Mouse (Mus musculus): ENCODE measurements around the gene Gpr107. TPM values are rescaled to one million over a fixed set of nuclear protein-coding genes. Genes with fewer than 3 reads are reported as not detected.

Gene Gpr107
- polyA plus RNA-seq, 1 experiment = 71.9 TPM

DNA sequence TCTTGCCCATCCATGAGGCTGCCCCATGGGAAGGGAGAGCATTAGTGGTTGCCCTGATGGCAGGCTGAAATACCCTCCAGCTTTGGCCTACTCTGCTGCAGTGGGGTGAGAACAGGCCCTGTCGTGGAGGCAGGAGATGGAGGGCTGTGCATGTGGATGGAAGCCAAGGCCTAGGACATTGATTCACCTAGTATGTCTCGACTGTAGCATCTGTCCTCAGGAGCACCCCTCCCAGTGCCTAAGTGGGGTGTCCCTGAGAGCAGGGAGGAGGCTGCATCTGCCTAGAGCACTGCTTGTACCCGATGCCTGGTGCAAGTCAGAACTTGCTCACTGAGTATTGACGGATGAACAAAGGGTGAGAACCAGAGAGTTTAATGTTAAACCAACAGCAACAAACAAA is 54.1 kb downstream of the Gpr107 start:
- H3K27me3 ChIP-seq (ENCODE audit: control insufficient read depth, insufficient read depth, low read length, poor library complexity, severe bottlenecking) = no peaks in the 10 kb centered on the region
- H3K9ac ChIP-seq (ENCODE audit: low read depth, poor library complexity, severe bottlenecking) = no peak overlapping the region
- H3K36me3 ChIP-seq (ENCODE audit: control insufficient read depth, insufficient read depth, low read length, poor library complexity, severe bottlenecking) = peaks cover 11% of the 10 kb centered on the region; the same call in 1 of the 2 replicates
- H3K9me3 ChIP-seq (replicated peaks; ENCODE audit: control insufficient read depth, insufficient read depth, low read length, poor library complexity, severe bottlenecking) = no peaks in the 10 kb centered on the region
- no peak overlapping the region for H3K4me3 ChIP-seq (ENCODE audit: low read depth, low read length)
- no peak overlapping the region for H3K27ac ChIP-seq (ENCODE audit: insufficient read depth, low read length)
- H3K4me1 ChIP-seq (ENCODE audit: control insufficient read depth, insufficient read depth, low read length) = no peaks in the 10 kb centered on the region
- TF ChIP-seq CTCF (IDR thresholded peaks at IDR 0.05; ENCODE audit: low read depth, low read length) = no peak
- no peak for TF ChIP-seq EP300 (IDR thresholded peaks at IDR 0.05; ENCODE audit: insufficient read depth, low read depth, low read length)
- no peak for TF ChIP-seq POLR2A (IDR thresholded peaks at IDR 0.05; ENCODE audit: insufficient read depth, low read length)

DNA sequence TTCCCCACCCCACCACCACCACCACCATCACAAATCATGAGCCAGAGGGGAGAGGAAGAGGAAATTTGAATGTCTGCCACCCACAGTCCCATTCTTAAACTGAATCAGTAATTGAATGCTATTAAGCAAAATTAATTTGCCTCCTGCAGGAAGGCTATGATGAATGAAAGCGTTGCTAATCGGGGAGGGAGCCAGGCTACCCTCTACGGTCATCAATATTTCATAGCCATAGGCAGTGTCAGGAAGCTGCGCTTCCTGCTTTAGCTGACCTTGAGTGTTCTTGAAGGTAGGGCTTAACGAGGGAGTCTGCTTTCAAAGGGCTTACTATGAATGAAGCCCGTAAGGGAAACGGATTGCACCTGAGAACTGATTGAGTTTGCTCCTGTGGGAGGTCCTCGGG is 54.8 kb downstream of the Gpr107 start:
- Histone ChIP-seq H3K4me3 (ENCODE audit: low read depth, low read length) (no peak overlapping the region), H3K4me1 (ENCODE audit: control insufficient read depth, insufficient read depth, low read length) (no peaks in the 10 kb centered on the region), H3K9me3 (replicated peaks; ENCODE audit: control insufficient read depth, insufficient read depth, low read length, poor library complexity, severe bottlenecking) (no peaks in the 10 kb centered on the region), H3K27ac (ENCODE audit: insufficient read depth, low read length) (no peak overlapping the region), H3K36me3 (ENCODE audit: control insufficient read depth, insufficient read depth, low read length, poor library complexity, severe bottlenecking) (peaks cover 11% of the 10 kb centered on the region; the same call in 1 of the 2 replicates), H3K27me3 (ENCODE audit: control insufficient read depth, insufficient read depth, low read length, poor library complexity, severe bottlenecking) (no peaks in the 10 kb centered on the region), H3K9ac (ENCODE audit: low read depth, poor library complexity, severe bottlenecking) (no peak overlapping the region)
- TF ChIP-seq EP300 (IDR thresholded peaks at IDR 0.05; ENCODE audit: insufficient read depth, low read depth, low read length) (no peak), POLR2A (IDR thresholded peaks at IDR 0.05; ENCODE audit: insufficient read depth, low read length) (no peak), CTCF (IDR thresholded peaks at IDR 0.05; ENCODE audit: low read depth, low read length) (no peak)

- H3K9ac ChIP-seq (ENCODE audit: low read depth, poor library complexity, severe bottlenecking) = no peak overlapping the region
- peaks cover 11% of the 10 kb centered on the region; the same call in 1 of the 2 replicates for H3K36me3 ChIP-seq (ENCODE audit: control insufficient read depth, insufficient read depth, low read length, poor library complexity, severe bottlenecking)
- TF ChIP-seq CTCF (IDR thresholded peaks at IDR 0.05; ENCODE audit: low read depth, low read length) (no peak), EP300 (IDR thresholded peaks at IDR 0.05; ENCODE audit: insufficient read depth, low read depth, low read length) (no peak), POLR2A (IDR thresholded peaks at IDR 0.05; ENCODE audit: insufficient read depth, low read length) (no peak)
- H3K27ac ChIP-seq (ENCODE audit: insufficient read depth, low read length) = no peak overlapping the region
- H3K4me3 ChIP-seq (ENCODE audit: low read depth, low read length) = no peak overlapping the region
- no peaks in the 10 kb centered on the region for H3K9me3 ChIP-seq (replicated peaks; ENCODE audit: control insufficient read depth, insufficient read depth, low read length, poor library complexity, severe bottlenecking)
- H3K27me3 ChIP-seq (ENCODE audit: control insufficient read depth, insufficient read depth, low read length, poor library complexity, severe bottlenecking) = no peaks in the 10 kb centered on the region
- no peaks in the 10 kb centered on the region for H3K4me1 ChIP-seq (ENCODE audit: control insufficient read depth, insufficient read depth, low read length)
Observed at GRCm38 (mm10) chr2:31208544-31209142, 56.5 kb downstream of the Gpr107 start.

GRCm38 (mm10) chr2:31209525-31209924 is 57.4 kb downstream of the Gpr107 start:
- no peaks in the 10 kb centered on the region for H3K9me3 ChIP-seq (replicated peaks; ENCODE audit: control insufficient read depth, insufficient read depth, low read length, poor library complexity, severe bottlenecking)
- H3K27me3 ChIP-seq (ENCODE audit: control insufficient read depth, insufficient read depth, low read length, poor library complexity, severe bottlenecking) = no peaks in the 10 kb centered on the region
- TF ChIP-seq CTCF (IDR thresholded peaks at IDR 0.05; ENCODE audit: low read depth, low read length) = no peak
- no peak for TF ChIP-seq EP300 (IDR thresholded peaks at IDR 0.05; ENCODE audit: insufficient read depth, low read depth, low read length)
- no peak for TF ChIP-seq POLR2A (IDR thresholded peaks at IDR 0.05; ENCODE audit: insufficient read depth, low read length)
- no peak overlapping the region for H3K27ac ChIP-seq (ENCODE audit: insufficient read depth, low read length)
- H3K36me3 ChIP-seq (ENCODE audit: control insufficient read depth, insufficient read depth, low read length, poor library complexity, severe bottlenecking) = peaks cover 11% of the 10 kb centered on the region; the same call in 1 of the 2 replicates
- H3K4me3 ChIP-seq (ENCODE audit: low read depth, low read length) = no peak overlapping the region
- no peak overlapping the region for H3K9ac ChIP-seq (ENCODE audit: low read depth, poor library complexity, severe bottlenecking)
- H3K4me1 ChIP-seq (ENCODE audit: control insufficient read depth, insufficient read depth, low read length) = no peaks in the 10 kb centered on the region

- no peak overlapping the region for H3K27ac ChIP-seq (ENCODE audit: insufficient read depth, low read length)
Observed at GRCm38 (mm10) chr2:31210144-31210847, 58.2 kb downstream of the Gpr107 start.

GRCm38 (mm10) chr2:31211204-31211603 is 59.1 kb downstream of the Gpr107 start:
- Histone ChIP-seq H3K36me3 (ENCODE audit: control insufficient read depth, insufficient read depth, low read length, poor library complexity, severe bottlenecking) (peaks cover 11% of the 10 kb centered on the region; the same call in 1 of the 2 replicates), H3K27ac (ENCODE audit: insufficient read depth, low read length) (no peak overlapping the region), H3K4me1 (ENCODE audit: control insufficient read depth, insufficient read depth, low read length) (no peaks in the 10 kb centered on the region), H3K27me3 (ENCODE audit: control insufficient read depth, insufficient read depth, low read length, poor library complexity, severe bottlenecking) (no peaks in the 10 kb centered on the region), H3K9ac (ENCODE audit: low read depth, poor library complexity, severe bottlenecking) (no peak overlapping the region), H3K4me3 (ENCODE audit: low read depth, low read length) (no peak overlapping the region), H3K9me3 (replicated peaks; ENCODE audit: control insufficient read depth, insufficient read depth, low read length, poor library complexity, severe bottlenecking) (no peaks in the 10 kb centered on the region)
- TF ChIP-seq POLR2A (IDR thresholded peaks at IDR 0.05; ENCODE audit: insufficient read depth, low read length) (no peak), EP300 (IDR thresholded peaks at IDR 0.05; ENCODE audit: insufficient read depth, low read depth, low read length) (no peak), CTCF (IDR thresholded peaks at IDR 0.05; ENCODE audit: low read depth, low read length) (no peak)

More at GRCm38 (mm10) chr2:31210144-31210847, 58.2 kb downstream of the Gpr107 start:
- H3K9me3 ChIP-seq (replicated peaks; ENCODE audit: control insufficient read depth, insufficient read depth, low read length, poor library complexity, severe bottlenecking) = no peaks in the 10 kb centered on the region
- TF ChIP-seq POLR2A (IDR thresholded peaks at IDR 0.05; ENCODE audit: insufficient read depth, low read length) (no peak), CTCF (IDR thresholded peaks at IDR 0.05; ENCODE audit: low read depth, low read length) (no peak), EP300 (IDR thresholded peaks at IDR 0.05; ENCODE audit: insufficient read depth, low read depth, low read length) (no peak)
- no peaks in the 10 kb centered on the region for H3K4me1 ChIP-seq (ENCODE audit: control insufficient read depth, insufficient read depth, low read length)
- H3K36me3 ChIP-seq (ENCODE audit: control insufficient read depth, insufficient read depth, low read length, poor library complexity, severe bottlenecking) = peaks cover 11% of the 10 kb centered on the region; the same call in 1 of the 2 replicates
- H3K4me3 ChIP-seq (ENCODE audit: low read depth, low read length) = no peak overlapping the region
- H3K9ac ChIP-seq (ENCODE audit: low read depth, poor library complexity, severe bottlenecking) = no peak overlapping the region
- H3K27me3 ChIP-seq (ENCODE audit: control insufficient read depth, insufficient read depth, low read length, poor library complexity, severe bottlenecking) = no peaks in the 10 kb centered on the region

Measured in ES-Bruce4 (cell line).